Mouse (Mus musculus) forebrain, embryonic 12.5 days (tissue): ENCODE data around the gene Nectin4. TPM values are rescaled to one million over a fixed set of nuclear protein-coding genes. Genes with fewer than 3 reads are reported as not detected.
"Not testable (repeated sequence)": the region's sequence is repeated elsewhere in the genome, so short reads cannot be mapped to it uniquely, and the experiment has no call there.

Source experiments
- ATAC-seq: fragments of 200-750 bp; cut with Nextera tagmentation; 2 replicates; pipeline ENCODE4 v1.8.0; 2017; ENCODE audit warnings: moderate TSS enrichment; ENCODE audit not compliant: low FRiP score
- H3K27ac ChIP-seq: fragments of 300-500 bp; sonication (generic); 2 replicates; pipeline ENCODE4 v1.5.1; 2016; ENCODE audit warnings: mild to moderate bottlenecking
- H3K27me3 ChIP-seq: fragments of 300-500 bp; sonication (generic); 2 replicates; pipeline ENCODE4 v1.6.1; 2016; ENCODE audit warnings: mild to moderate bottlenecking
- H3K36me3 ChIP-seq: fragments of 300-500 bp; sonication (generic); replicated peaks from 2 replicates; pipeline ENCODE4 v1.6.1; 2016; ENCODE audit warnings: mild to moderate bottlenecking
- H3K4me1 ChIP-seq: fragments of 300-500 bp; sonication (generic); 2 replicates; pipeline ENCODE4 v1.6.1; 2016
- H3K4me2 ChIP-seq: fragments of 300-500 bp; sonication (generic); 2 replicates; pipeline ENCODE4 v1.6.1; 2016; ENCODE audit warnings: mild to moderate bottlenecking, moderate library complexity
- H3K4me3 ChIP-seq: fragments of 300-500 bp; sonication (generic); replicated peaks from 2 replicates; pipeline ENCODE4 v1.5.1; 2016; ENCODE audit warnings: mild to moderate bottlenecking
- H3K9ac ChIP-seq: fragments of 300-500 bp; sonication (generic); 2 replicates; pipeline ENCODE4 v1.6.1; 2016; ENCODE audit warnings: mild to moderate bottlenecking
- H3K9me3 ChIP-seq: fragments of 300-500 bp; sonication (generic); 2 replicates; pipeline ENCODE4 v1.6.1; 2016
- WGBS: fragments of 180-500 bp; shearing (Covaris S2); methylation state at CpG from one replicate; pipeline ENCODE4 v1.1.7; 2016; 5-methylcytosine and 5-hydroxymethylcytosine counted together
- polyA plus RNA-seq: library from polyadenylated mRNA; unstranded; fragments of >200 nt; fragmentation: Nextera tagmentation; extraction: Ambion mirVana; gene quantifications from 2 replicates; pipeline ENCODE4 v1.2.1, GENCODE M21; 2016

Gene Nectin4
- 1.0 and 1.1 TPM in 2 replicates for polyA plus RNA-seq

DNA sequence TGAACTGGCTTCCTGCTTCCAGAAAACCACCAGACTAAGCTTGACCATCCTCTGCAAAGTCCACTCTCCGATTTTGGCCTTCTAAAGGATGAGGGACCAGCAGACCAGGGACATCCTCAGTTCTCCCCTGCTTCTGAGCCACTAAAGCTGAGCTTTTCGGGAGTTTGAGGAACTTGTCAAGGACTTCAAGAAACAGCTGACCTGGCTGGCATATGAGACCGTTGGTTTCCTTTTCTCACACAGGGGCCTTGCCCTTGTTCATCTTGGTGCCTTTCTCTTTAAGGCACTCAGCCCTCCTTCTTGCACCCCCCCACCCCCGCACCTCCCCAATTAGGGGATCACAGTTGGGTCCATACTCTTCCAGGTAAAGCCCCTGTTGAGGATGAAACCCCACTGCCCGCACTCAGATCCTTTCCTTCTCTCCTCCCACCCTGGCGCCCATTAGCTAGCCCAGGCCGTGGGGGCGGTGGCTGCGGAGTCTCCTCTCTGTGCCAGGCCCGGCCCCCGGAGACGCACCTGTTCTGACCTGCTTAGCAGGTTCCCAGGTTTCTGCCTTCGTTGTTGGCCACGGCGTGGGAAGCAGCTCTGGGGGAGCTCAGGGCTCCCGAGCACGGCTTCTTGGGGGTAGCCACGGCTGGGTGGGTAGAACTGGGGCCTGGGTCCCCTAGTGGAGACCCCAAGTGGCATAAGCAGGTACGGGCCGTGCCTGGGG, at the start of gene Nectin4:
Nectin4 (plus strand) TSS at position 255 of the 712 bp plus-strand sequence.
- no peaks in the 10 kb centered on the region for H3K9me3 ChIP-seq
- H3K4me2 ChIP-seq: no peak within 1 kb of the TSS
- no peak within 1 kb of the TSS for H3K27ac ChIP-seq
- whole genome bisulfite sequencing: 39% methylated on average over 20 of the region's 20 CpGs
- H3K9ac ChIP-seq: no peak within 1 kb of the TSS
- H3K4me3 ChIP-seq: no peak within 1 kb of the TSS
- no peak for ATAC-seq
- H3K36me3 ChIP-seq: no peaks in the 10 kb centered on the region
- peaks cover 26% of the 10 kb centered on the region; the same call in 1 of the 2 replicates for H3K27me3 ChIP-seq
- peaks cover 6% of the 10 kb centered on the region; the same call in 1 of the 2 replicates for H3K4me1 ChIP-seq

DNA sequence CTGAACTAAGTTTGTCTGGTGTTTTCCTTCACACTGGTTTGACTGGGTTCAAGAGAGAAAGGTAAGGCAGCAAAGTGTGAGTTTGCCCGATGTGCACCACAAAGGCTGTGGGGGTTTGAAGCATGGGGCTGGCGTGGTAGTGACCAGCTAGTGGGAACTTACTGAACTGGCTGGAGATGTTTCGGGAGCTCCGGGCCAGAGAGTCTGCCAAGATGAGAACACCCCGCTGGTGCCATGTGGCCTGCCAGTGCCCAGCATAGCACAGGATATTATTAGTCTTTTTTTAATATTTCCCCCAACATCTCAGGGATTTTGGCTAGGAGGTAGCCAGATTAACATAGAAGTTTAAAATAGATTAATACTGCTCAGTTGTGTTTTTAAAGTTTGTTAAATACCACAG, 49.7 kb upstream of the Nectin4 start:
- Histone ChIP-seq H3K9me3 (no peaks in the 10 kb centered on the region), H3K4me2 (no peak overlapping the region), H3K27me3 (no peaks in the 10 kb centered on the region), H3K9ac (no peak overlapping the region), H3K36me3 (0 out of 2 replicates have a peak, but pooled peaks cover 3% of the 10 kb centered on the region), H3K4me1 (no peaks in the 10 kb centered on the region), H3K27ac (no peak overlapping the region), H3K4me3 (no peak overlapping the region)
- 6% methylated on average over 5 of the region's 5 CpGs for WGBS
- no peak for ATAC-seq

DNA sequence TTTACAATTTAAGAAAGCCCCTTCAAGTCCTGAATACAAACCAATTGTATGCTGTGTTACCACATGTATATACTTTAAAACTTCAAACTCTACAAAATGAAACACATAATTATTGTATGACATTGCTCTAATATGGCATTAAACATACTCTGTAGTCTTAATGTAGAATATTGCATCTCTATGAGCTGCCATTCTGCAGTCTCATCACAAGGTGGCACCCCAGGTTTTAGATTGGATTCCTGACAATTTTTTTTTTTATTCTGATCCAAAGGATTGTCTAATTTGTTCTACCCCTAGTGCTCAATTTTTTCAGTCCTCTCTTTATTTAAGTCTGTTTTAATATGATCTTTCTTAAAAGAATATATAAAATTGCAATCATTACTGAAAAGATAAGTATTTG, 48.5 kb upstream of the Nectin4 start:
- no peak overlapping the region for H3K4me2 ChIP-seq
- no peak for ATAC-seq
- H3K4me1 ChIP-seq: 0 out of 2 replicates have a peak, but pooled peaks cover 4% of the 10 kb centered on the region
- no peaks in the 10 kb centered on the region for H3K9me3 ChIP-seq
- H3K9ac ChIP-seq: no peak overlapping the region
- H3K27me3 ChIP-seq: no peaks in the 10 kb centered on the region
- no peak overlapping the region for H3K4me3 ChIP-seq
- 0 out of 2 replicates have a peak, but pooled peaks cover 6% of the 10 kb centered on the region for H3K36me3 ChIP-seq
- no peak overlapping the region for H3K27ac ChIP-seq

DNA sequence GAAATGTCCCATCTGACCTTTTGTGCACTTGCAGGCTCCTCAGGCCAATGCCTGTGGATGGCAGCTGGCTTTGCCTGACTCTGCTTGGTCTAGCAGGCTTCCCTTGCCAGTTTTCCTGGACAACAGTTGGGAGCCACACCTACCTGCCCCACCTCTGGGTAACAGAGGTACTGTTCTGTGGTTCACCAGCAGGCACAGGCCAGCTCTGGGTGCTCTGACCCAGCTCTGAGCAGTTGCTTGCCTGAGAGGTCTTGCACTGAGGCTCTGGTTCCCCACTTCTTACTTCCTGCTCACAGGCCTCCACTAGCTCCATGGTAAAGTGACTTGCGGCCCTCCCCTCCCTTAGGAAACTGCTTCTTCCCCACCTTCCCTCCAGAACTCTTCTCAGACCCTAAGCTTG, 47.9 kb upstream of the Nectin4 start:
- 84% methylated on average over 1 of the region's 1 CpGs for WGBS

DNA sequence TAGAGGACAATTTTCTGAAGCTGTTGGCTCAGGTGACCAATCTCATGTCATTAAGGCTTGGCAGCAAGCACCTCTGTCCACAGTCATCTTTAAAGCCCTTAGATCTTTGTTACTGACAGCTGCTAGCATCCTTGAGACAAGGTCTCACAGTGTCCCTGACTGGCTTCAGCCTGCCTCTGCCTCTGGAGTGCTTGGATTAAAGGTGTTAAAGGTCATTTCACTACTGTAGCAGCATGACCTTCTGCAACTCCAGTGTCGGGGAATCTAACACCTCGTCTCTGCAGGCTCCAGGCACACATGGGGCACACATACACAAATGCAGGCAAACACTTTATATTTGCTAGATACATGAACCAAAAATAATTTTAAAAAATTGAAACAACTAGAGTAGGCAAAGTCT, 44.3 kb upstream of the Nectin4 start:
- H3K36me3 ChIP-seq: 0 out of 2 replicates have a peak, but pooled peaks cover 6% of the 10 kb centered on the region
- no peaks in the 10 kb centered on the region for H3K27me3 ChIP-seq
- 85% methylated on average over 2 of the region's 2 CpGs for WGBS
- H3K4me2 ChIP-seq: no peak overlapping the region
- no peak overlapping the region for H3K4me3 ChIP-seq
- peaks cover 26% of the 10 kb centered on the region for H3K4me1 ChIP-seq
- ATAC-seq: no peak
- no peaks in the 10 kb centered on the region for H3K9me3 ChIP-seq
- H3K9ac ChIP-seq: no peak overlapping the region
- no peak overlapping the region for H3K27ac ChIP-seq

More for the DNA sequence above, 47.9 kb upstream of the Nectin4 start:
- Histone ChIP-seq H3K27me3 (no peaks in the 10 kb centered on the region), H3K27ac (no peak overlapping the region), H3K36me3 (0 out of 2 replicates have a peak, but pooled peaks cover 6% of the 10 kb centered on the region), H3K9me3 (no peaks in the 10 kb centered on the region), H3K4me3 (no peak overlapping the region), H3K4me1 (0 out of 2 replicates have a peak, but pooled peaks cover 6% of the 10 kb centered on the region), H3K4me2 (no peak overlapping the region), H3K9ac (no peak overlapping the region)
- ATAC-seq: 0 out of 2 replicates have a peak, but pooled peaks have one; percentile 39

DNA sequence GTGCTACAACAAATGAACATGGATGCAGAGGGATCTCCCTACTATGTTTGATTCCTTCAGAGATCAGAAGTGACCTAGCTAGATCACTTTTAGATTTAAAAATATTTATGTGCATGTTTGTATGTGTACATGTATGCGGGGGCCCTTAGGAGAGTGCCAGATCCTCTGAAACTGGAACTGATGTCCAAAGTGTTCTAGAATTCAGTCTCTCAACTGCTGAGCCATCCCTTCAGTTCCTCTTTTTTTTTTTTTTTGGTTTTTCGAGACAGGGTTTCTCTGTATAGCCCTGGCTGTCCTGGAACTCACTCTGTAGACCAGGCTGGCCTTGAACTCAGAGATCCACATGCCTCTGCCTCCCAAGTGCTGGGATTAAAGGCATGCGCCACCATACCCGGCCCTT, 43.3 kb upstream of the Nectin4 start:
- not testable (repeated sequence) for H3K4me3 ChIP-seq, H3K9me3 ChIP-seq, H3K27me3 ChIP-seq, H3K9ac ChIP-seq, ATAC-seq, H3K36me3 ChIP-seq, H3K27ac ChIP-seq, H3K4me2 ChIP-seq
- 92% methylated on average over 4 of the region's 4 CpGs for WGBS
- peaks cover 35% of the 10 kb centered on the region for H3K4me1 ChIP-seq

DNA sequence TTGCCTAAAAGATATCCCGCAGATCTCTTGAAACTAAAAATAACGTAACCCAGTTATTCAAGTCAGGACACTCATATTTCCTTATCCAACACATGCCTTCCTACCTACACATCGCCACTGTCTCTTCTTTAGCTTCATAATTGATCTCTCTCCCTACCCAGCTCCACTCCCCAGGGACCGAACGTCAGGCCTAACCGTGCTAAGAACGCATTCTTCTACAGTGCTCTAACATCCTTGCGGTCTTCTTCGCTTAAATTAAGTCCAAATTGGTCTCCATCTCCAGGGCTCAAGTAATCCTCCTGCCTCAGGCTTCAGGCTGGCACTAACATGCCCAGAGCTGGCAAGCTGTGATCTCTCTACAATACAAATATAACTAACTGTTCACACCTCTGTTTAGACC, 41.7 kb upstream of the Nectin4 start:
- ATAC-seq: no peak
- 40% methylated on average over 9 of the region's 9 CpGs for WGBS
- no peaks in the 10 kb centered on the region for H3K9me3 ChIP-seq
- peak overlapping the region; percentile 76 for H3K4me3 ChIP-seq
- peak overlapping the region; percentile 99 for H3K27ac ChIP-seq
- peaks cover 9% of the 10 kb centered on the region; the same call in 1 of the 2 replicates for H3K36me3 ChIP-seq
- peak overlapping the region; percentile 92 for H3K9ac ChIP-seq
- H3K27me3 ChIP-seq: no peaks in the 10 kb centered on the region
- peaks cover 43% of the 10 kb centered on the region for H3K4me1 ChIP-seq
- peak overlapping the region; percentile 85 for H3K4me2 ChIP-seq

DNA sequence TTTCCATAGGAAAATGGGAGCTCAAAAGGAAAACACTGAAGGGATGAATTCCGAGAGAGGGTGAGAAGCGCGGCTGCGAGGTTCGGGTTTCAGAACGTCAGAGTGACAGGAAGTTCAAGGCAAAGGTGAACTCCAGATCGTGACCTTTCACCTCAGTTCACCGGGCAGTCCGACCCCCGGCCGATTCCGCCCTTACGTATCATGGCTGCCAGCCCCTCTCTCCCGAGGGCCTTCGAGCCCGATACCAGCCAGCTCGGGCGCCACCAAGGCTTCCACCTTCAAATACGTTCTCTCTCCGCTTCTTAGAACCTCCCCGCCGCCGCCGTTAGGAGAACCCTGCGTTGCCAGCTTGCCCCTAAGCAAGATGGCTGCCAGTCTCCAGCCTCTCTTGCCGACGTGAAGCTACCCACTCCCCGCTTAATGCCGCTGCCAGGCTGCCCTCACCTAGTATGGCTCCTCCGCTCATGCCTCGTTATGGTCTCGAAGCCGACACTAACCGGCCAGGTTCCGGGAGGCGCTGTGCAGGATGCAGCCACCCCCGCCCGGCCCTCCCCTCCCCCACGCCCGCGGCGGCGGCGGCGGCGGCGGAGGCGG, 41.0 kb upstream of the Nectin4 start, which contains the start of gene Dedd:
Dedd (plus strand) TSS at position 307 of the 594 bp plus-strand sequence.
- Histone ChIP-seq H3K4me1 (peaks cover 45% of the 10 kb centered on the region), H3K27ac (peak within 1 kb of the TSS; percentile 99), H3K27me3 (no peaks in the 10 kb centered on the region), H3K9ac (peak within 1 kb of the TSS; percentile 92), H3K9me3 (no peaks in the 10 kb centered on the region), H3K36me3 (peaks cover 9% of the 10 kb centered on the region; the same call in 1 of the 2 replicates), H3K4me2 (peak within 1 kb of the TSS; percentile 85), H3K4me3 (peak within 1 kb of the TSS; percentile 76)
- peak; percentile 96 for ATAC-seq
- WGBS: 1% methylated on average over 41 of the region's 48 CpGs

DNA sequence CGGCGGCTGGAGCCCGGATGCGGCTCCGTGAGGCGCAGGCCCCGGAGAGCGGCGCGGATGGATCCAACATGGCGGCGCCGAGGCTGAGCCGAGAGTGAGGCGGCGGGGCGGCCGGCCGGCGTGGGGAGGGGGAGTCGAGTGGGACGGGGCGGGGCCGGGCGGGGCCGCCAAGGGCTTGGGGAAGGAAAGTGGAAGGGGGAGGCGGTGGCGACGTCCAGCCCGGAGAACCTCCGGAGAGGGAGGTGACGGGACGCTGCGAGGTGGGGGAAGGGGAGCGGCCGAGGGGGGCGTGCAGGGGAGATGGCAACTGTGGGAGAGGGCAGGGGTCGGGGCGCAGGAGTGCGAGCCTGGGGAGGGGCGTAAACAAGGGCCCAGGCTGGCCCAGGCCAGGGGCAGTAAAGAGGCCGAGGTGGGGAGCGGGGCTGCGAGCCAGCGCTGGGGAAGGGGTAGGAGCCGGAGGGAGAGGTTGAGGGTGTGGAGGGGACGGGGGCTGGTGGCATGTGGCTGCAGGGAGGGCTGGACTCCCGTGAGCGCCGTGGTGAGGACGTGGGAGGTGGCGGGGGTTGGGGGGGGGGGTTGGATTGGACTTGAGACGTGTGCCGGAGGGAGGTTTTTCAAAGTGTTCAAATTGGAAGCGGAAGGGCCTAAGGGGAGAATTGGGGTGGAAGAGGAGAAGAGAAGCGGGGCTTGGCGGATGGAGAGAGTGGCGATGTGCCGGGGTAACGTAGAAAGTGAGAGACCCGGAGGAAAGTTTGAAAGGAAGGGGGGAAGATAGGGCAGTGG, 40.3 kb upstream of the Nectin4 start:
- H3K4me2 ChIP-seq: peak overlapping the region; percentile 85
- WGBS: under 1% methylated on average over 49 of the region's 61 CpGs
- peak; percentile 89 for ATAC-seq
- peak overlapping the region; percentile 92 for H3K9ac ChIP-seq
- peaks cover 45% of the 10 kb centered on the region for H3K4me1 ChIP-seq
- H3K36me3 ChIP-seq: peaks cover 9% of the 10 kb centered on the region; the same call in 1 of the 2 replicates
- H3K27ac ChIP-seq: peak overlapping the region; percentile 99
- no peaks in the 10 kb centered on the region for H3K27me3 ChIP-seq
- H3K9me3 ChIP-seq: no peaks in the 10 kb centered on the region
- H3K4me3 ChIP-seq: peak overlapping the region; percentile 76

DNA sequence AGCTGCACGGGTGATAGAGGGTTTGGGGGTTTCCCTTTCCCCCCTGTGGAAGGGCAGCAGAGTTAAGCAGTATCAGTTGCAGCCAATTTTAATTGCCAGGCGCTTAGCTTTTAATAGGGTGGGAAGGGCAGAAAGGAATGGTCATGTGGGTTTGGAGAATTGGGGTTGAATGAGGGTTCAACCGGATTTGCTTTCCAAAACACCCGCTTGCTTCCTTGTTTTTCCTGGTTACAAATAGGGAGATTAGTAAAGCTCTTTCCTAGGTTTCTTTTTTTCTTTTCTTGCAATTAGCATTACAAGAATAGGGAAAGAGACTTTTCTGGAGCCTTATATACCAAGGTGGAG, 39.7 kb upstream of the Nectin4 start:
- Histone ChIP-seq H3K36me3 (peaks cover 6% of the 10 kb centered on the region; the same call in 1 of the 2 replicates), H3K4me3 (peak overlapping the region; percentile 76), H3K4me2 (peak overlapping the region; percentile 85), H3K9me3 (no peaks in the 10 kb centered on the region), H3K27me3 (no peaks in the 10 kb centered on the region), H3K9ac (peak overlapping the region; percentile 92), H3K4me1 (peaks cover 45% of the 10 kb centered on the region), H3K27ac (peak overlapping the region; percentile 99)
- peak; percentile 7; the same call in 1 of the 2 replicates for ATAC-seq
- WGBS: 0% methylated on average over 4 of the region's 4 CpGs

DNA sequence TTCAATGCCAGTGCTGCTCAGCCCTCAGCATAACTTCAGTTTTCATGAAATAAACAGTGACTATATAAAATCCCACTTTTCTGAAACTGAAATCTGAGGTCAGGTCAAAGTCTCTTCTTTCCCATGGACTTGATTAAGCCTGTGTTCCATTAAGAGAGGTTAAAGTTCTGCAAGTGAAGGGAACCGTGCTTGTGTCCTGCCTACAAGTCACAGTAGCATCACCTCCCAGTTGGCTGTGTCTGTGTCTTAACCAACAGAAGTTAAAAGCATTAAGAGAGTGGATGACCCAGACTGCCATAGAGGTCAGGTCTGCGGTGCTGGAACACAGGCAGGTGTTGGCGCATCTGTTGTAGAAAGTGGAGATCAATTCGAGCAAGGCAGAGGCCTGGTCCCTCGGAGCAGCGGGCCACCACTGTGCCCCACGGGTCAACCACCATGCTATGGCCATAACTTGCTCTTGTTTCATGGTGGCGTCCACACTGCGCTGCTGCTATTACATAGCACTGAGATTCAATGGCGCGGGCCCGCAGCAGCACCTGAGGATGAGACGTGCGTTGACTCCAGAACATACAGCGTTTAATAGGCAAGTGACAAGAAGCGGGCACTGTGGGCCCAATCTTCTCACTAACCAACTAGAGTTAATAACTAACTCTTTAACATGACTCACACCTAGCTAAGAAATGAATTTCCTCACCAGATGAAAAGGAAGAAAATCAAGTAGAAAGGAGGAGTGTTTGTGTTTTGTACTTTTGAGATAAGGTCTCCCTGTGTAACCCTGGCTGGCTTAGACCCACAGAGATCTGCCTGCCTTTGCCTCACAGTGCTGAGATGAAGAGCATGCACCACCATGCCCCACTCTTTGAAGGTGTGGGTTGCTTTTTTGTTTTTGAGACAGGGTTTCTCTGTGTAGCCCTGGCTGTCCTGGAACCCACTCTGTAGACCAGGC, 27.4 kb upstream of the Nectin4 start:
- WGBS: 93% methylated on average over 16 of the region's 16 CpGs
- Histone ChIP-seq H3K4me2 (no peak overlapping the region), H3K36me3 (peaks cover 62% of the 10 kb centered on the region), H3K27ac (no peak overlapping the region), H3K4me1 (peaks cover 29% of the 10 kb centered on the region), H3K9ac (no peak overlapping the region), H3K27me3 (no peaks in the 10 kb centered on the region), H3K9me3 (no peaks in the 10 kb centered on the region), H3K4me3 (no peak overlapping the region)
- ATAC-seq: no peak
